Mouse (Mus musculus) heart, postnatal 0 days (tissue): ENCODE measurements around the gene Tmod2.

ENCODE experiments used
- CTCF ChIP-seq: IDR thresholded peaks from 2 replicates; pipeline ENCODE4 v1.5.1; 2016; ENCODE audit warnings: antibody characterized with exemption, control low read depth, low read depth
- EP300 ChIP-seq: IDR thresholded peaks from 2 replicates; pipeline ENCODE4 v1.6.1; 2016; ENCODE audit warnings: antibody characterized with exemption, low read depth

GRCm38 (mm10) chr9:75523646-75524045, 87.5 kb downstream of the Tmod2 start:
- TF ChIP-seq CTCF (no peak), EP300 (no peak)
